Mouse (Mus musculus): ENCODE measurements around the gene Rab21. TPM values are rescaled to one million over a fixed set of nuclear protein-coding genes. Genes with fewer than 3 reads are reported as not detected.

Rab21 gene
- polyA plus RNA-seq, 1 experiment from 2014 or later = 10.0 TPM

GRCm38 (mm10) chr10:115252321-115252757, 63.1 kb downstream of the Rab21 start:
- no peak for DNase-seq (ENCODE audit: low spot score)
- 11% methylated on average over 10 of the region's 10 CpGs for WGBS
- H3K36me3 ChIP-seq (ENCODE audit: control insufficient read depth, insufficient read depth, low read length) = no peaks in the 10 kb centered on the region
- ATAC-seq (replicated peaks; ENCODE audit: low FRiP score) = no peak
- H3K4me3 ChIP-seq (ENCODE audit: low read depth, low read length) = peak overlapping the region; percentile 88
- H3K4me1 ChIP-seq (replicated peaks; ENCODE audit: control insufficient read depth, insufficient read depth, low read length) = peaks cover 3% of the 10 kb centered on the region; the same call in 1 of the 2 replicates
- H3K27ac ChIP-seq (ENCODE audit: low read depth, low read length) = no peak overlapping the region
- H3K27me3 ChIP-seq (ENCODE audit: control insufficient read depth, insufficient read depth, low read length) = no peaks in the 10 kb centered on the region
- H3K9me3 ChIP-seq (ENCODE audit: control insufficient read depth, low read length) = no peaks in the 10 kb centered on the region
- peak overlapping the region; percentile 61 for H3K4me2 ChIP-seq (ENCODE audit: low read depth, low read length, severe bottlenecking)
- H3K9ac ChIP-seq (ENCODE audit: low read length) = peak overlapping the region; percentile 49

- WGBS = under 1% methylated on average over 67 of the region's 67 CpGs
- peak within 1 kb of the TSS; percentile 76 for H3K9ac ChIP-seq (ENCODE audit: low read length)
- peak within 1 kb of the TSS; percentile 65 for H3K4me2 ChIP-seq (ENCODE audit: low read depth, low read length, severe bottlenecking)
- peaks cover 3% of the 10 kb centered on the region; the same call in 1 of the 2 replicates for H3K4me1 ChIP-seq (replicated peaks; ENCODE audit: control insufficient read depth, insufficient read depth, low read length)
- no peaks in the 10 kb centered on the region for H3K27me3 ChIP-seq (ENCODE audit: control insufficient read depth, insufficient read depth, low read length)
- DNase-seq (ENCODE audit: low spot score) (peak; percentile 99), ATAC-seq (replicated peaks; ENCODE audit: low FRiP score) (peak; percentile 98)
- peak within 1 kb of the TSS; percentile 88 for H3K4me3 ChIP-seq (ENCODE audit: low read depth, low read length)
- no peak within 1 kb of the TSS for H3K27ac ChIP-seq (ENCODE audit: low read depth, low read length)
- H3K36me3 ChIP-seq (ENCODE audit: control insufficient read depth, insufficient read depth, low read length) = no peaks in the 10 kb centered on the region
- H3K9me3 ChIP-seq (ENCODE audit: control insufficient read depth, low read length) = no peaks in the 10 kb centered on the region
These were observed 64.1 kb downstream of the Rab21 start, which contains the start of gene Tbc1d15 for GRCm38 (mm10) chr10:115251088-115251934. TSS of gene Tbc1d15 (minus strand) at chr10:115251467.

GRCm38 (mm10) chr10:115250235-115251087, 64.9 kb downstream of the Rab21 start:
- peak overlapping the region; percentile 76 for H3K9ac ChIP-seq (ENCODE audit: low read length)
- peak overlapping the region; percentile 65 for H3K4me2 ChIP-seq (ENCODE audit: low read depth, low read length, severe bottlenecking)
- H3K36me3 ChIP-seq (ENCODE audit: control insufficient read depth, insufficient read depth, low read length) = no peaks in the 10 kb centered on the region
- WGBS = 36% methylated on average over 34 of the region's 38 CpGs
- ATAC-seq (replicated peaks; ENCODE audit: low FRiP score) (no peak), DNase-seq (ENCODE audit: low spot score) (no peak)
- H3K27me3 ChIP-seq (ENCODE audit: control insufficient read depth, insufficient read depth, low read length) = no peaks in the 10 kb centered on the region
- H3K4me3 ChIP-seq (ENCODE audit: low read depth, low read length) = peak overlapping the region; percentile 88
- H3K27ac ChIP-seq (ENCODE audit: low read depth, low read length) = no peak overlapping the region
- H3K4me1 ChIP-seq (replicated peaks; ENCODE audit: control insufficient read depth, insufficient read depth, low read length) = peaks cover 3% of the 10 kb centered on the region; the same call in 1 of the 2 replicates
- H3K9me3 ChIP-seq (ENCODE audit: control insufficient read depth, low read length) = no peaks in the 10 kb centered on the region

GRCm38 (mm10) chr10:115248041-115248440, 67.4 kb downstream of the Rab21 start:
- 47% methylated on average over 7 of the region's 7 CpGs for WGBS
- Histone ChIP-seq H3K9ac (ENCODE audit: low read length) (no peak overlapping the region), H3K36me3 (ENCODE audit: control insufficient read depth, insufficient read depth, low read length) (no peaks in the 10 kb centered on the region), H3K9me3 (ENCODE audit: control insufficient read depth, low read length) (no peaks in the 10 kb centered on the region), H3K4me2 (ENCODE audit: low read depth, low read length, severe bottlenecking) (no peak overlapping the region), H3K27me3 (ENCODE audit: control insufficient read depth, insufficient read depth, low read length) (no peaks in the 10 kb centered on the region), H3K27ac (ENCODE audit: low read depth, low read length) (no peak overlapping the region), H3K4me1 (replicated peaks; ENCODE audit: control insufficient read depth, insufficient read depth, low read length) (peaks cover 3% of the 10 kb centered on the region; the same call in 1 of the 2 replicates), H3K4me3 (ENCODE audit: low read depth, low read length) (no peak overlapping the region)
- no peak for ATAC-seq (replicated peaks; ENCODE audit: low FRiP score)
- DNase-seq (ENCODE audit: low spot score) = no peak

GRCm38 (mm10) chr10:115245488-115245887, 69.9 kb downstream of the Rab21 start:
- no peaks in the 10 kb centered on the region; the same call in 1 of the 2 replicates for H3K4me1 ChIP-seq (replicated peaks; ENCODE audit: control insufficient read depth, insufficient read depth, low read length)
- no peak overlapping the region for H3K4me2 ChIP-seq (ENCODE audit: low read depth, low read length, severe bottlenecking)
- no peaks in the 10 kb centered on the region for H3K9me3 ChIP-seq (ENCODE audit: control insufficient read depth, low read length)
- H3K36me3 ChIP-seq (ENCODE audit: control insufficient read depth, insufficient read depth, low read length) = no peaks in the 10 kb centered on the region
- DNase-seq (ENCODE audit: low spot score) (no peak), ATAC-seq (replicated peaks; ENCODE audit: low FRiP score) (no peak)
- no peak overlapping the region for H3K27ac ChIP-seq (ENCODE audit: low read depth, low read length)
- WGBS = 96% methylated on average over 2 of the region's 2 CpGs
- H3K27me3 ChIP-seq (ENCODE audit: control insufficient read depth, insufficient read depth, low read length) = no peaks in the 10 kb centered on the region
- no peak overlapping the region for H3K4me3 ChIP-seq (ENCODE audit: low read depth, low read length)
- no peak overlapping the region for H3K9ac ChIP-seq (ENCODE audit: low read length)

- Histone ChIP-seq H3K9me3 (ENCODE audit: control insufficient read depth, low read length) (no peaks in the 10 kb centered on the region), H3K4me1 (replicated peaks; ENCODE audit: control insufficient read depth, insufficient read depth, low read length) (no peaks in the 10 kb centered on the region), H3K27ac (ENCODE audit: low read depth, low read length) (no peak overlapping the region), H3K27me3 (ENCODE audit: control insufficient read depth, insufficient read depth, low read length) (no peaks in the 10 kb centered on the region), H3K4me3 (ENCODE audit: low read depth, low read length) (no peak overlapping the region), H3K4me2 (ENCODE audit: low read depth, low read length, severe bottlenecking) (no peak overlapping the region), H3K9ac (ENCODE audit: low read length) (no peak overlapping the region), H3K36me3 (ENCODE audit: control insufficient read depth, insufficient read depth, low read length) (no peaks in the 10 kb centered on the region; the same call in 1 of the 2 replicates)
- ATAC-seq (replicated peaks; ENCODE audit: low FRiP score) (no peak), DNase-seq (ENCODE audit: low spot score) (no peak)
- 88% methylated on average over 8 of the region's 8 CpGs for WGBS
These were observed 74.3 kb downstream of the Rab21 start for GRCm38 (mm10) chr10:115241082-115241595.

DNA sequence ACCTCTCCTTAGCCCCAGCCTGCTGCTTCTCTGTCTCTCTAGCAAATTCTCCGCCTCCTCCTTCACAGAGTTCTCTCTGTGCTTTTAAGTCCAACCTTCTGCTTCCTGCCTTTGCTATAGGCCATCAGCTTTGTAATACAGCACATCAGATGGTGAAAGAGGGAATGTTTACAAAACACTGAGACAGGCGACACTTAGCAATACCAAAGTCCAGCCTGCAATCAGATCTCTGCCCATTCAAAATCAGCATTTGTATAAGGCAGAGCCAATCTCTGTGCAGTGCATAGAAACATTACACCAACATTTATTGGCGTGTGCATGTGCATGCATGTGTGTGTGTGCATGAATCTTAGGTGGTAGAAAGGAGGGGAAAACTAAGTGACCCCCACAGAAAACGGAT, 77.5 kb downstream of the Rab21 start:
- H3K4me2 ChIP-seq (ENCODE audit: low read depth, low read length, severe bottlenecking) = no peak overlapping the region
- H3K4me3 ChIP-seq (ENCODE audit: low read depth, low read length) = no peak overlapping the region
- H3K4me1 ChIP-seq (replicated peaks; ENCODE audit: control insufficient read depth, insufficient read depth, low read length) = no peaks in the 10 kb centered on the region
- DNase-seq (ENCODE audit: low spot score) (no peak), ATAC-seq (replicated peaks; ENCODE audit: low FRiP score) (no peak)
- no peaks in the 10 kb centered on the region; the same call in 1 of the 2 replicates for H3K36me3 ChIP-seq (ENCODE audit: control insufficient read depth, insufficient read depth, low read length)
- no peak overlapping the region for H3K9ac ChIP-seq (ENCODE audit: low read length)
- 91% methylated on average over 4 of the region's 4 CpGs for whole genome bisulfite sequencing
- no peaks in the 10 kb centered on the region for H3K27me3 ChIP-seq (ENCODE audit: control insufficient read depth, insufficient read depth, low read length)
- H3K27ac ChIP-seq (ENCODE audit: low read depth, low read length) = no peak overlapping the region
- no peaks in the 10 kb centered on the region for H3K9me3 ChIP-seq (ENCODE audit: control insufficient read depth, low read length)

Data from forebrain, embryonic 11.5 days (tissue).